Mouse (Mus musculus): ENCODE measurements around the gene Tcstv1.
"Not testable (repeated sequence)": the region's sequence is repeated elsewhere in the genome, so short reads cannot be mapped to it uniquely, and the experiment has no call there.

DNA sequence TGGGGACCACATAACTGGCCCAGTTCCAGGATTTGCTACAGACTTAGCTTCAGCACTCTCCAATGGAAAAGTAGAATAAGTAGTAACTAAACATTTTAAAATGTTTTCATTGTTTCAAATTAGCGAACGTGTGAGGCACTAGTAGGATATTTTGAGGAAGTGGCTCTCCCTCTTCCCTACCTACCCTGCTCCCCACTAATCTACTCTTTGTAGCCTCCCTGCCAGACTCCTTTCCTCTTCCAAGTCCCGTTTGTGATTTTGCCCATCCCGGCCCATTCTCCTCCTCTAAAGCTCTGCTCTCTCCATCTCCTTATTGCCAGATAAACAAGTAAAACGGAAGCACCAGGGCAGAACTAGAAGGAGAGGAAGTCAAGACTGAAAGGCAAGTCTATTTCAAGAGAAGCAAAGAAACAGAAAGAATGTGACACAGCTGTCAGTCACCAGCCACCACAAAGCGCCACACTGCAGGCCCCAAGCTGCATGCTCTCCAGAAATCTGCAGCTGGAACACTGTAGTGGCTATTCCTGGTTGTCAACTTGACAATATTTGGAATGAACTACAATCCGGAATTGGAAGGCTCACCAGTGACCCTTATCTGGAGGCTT lies 30.1 kb downstream of the Tcstv1 start:
- TF ChIP-seq CTCF (IDR thresholded peaks at IDR 0.05; ENCODE audit: borderline replicate concordance, control insufficient read depth, extremely low read depth, insufficient read depth, low read length, poor library complexity); POLR2A (IDR thresholded peaks at IDR 0.05; ENCODE audit: control insufficient read depth, extremely low read depth, insufficient read depth, low read length, poor library complexity): not testable (repeated sequence)

Measured in thymus, adult 2 months (tissue).